Mouse (Mus musculus) small intestine, adult 2 months (tissue): Measurements from ENCODE around the gene Chn2. TPM values are rescaled to one million over a fixed set of nuclear protein-coding genes. Genes with fewer than 3 reads are reported as not detected.

ENCODE experiments used
- H3K27ac ChIP-seq: fragments of 200-500 bp; 2 replicates; pipeline ENCODE4 v1.5.1; 2012; ENCODE audit warnings: low read depth, low read length, control low read depth, inconsistent platforms; ENCODE audit not compliant: insufficient read depth
- H3K27me3 ChIP-seq: fragments of 200-500 bp; 2 replicates; pipeline ENCODE4 v1.6.1; 2012; ENCODE audit warnings: mild to moderate bottlenecking, moderate library complexity, low read length, inconsistent platforms; ENCODE audit not compliant: control insufficient read depth, insufficient read depth
- H3K36me3 ChIP-seq: fragments of 200-500 bp; 2 replicates; pipeline ENCODE4 v1.6.1; 2012; ENCODE audit warnings: mild to moderate bottlenecking, low read length, control low read depth, inconsistent platforms; ENCODE audit not compliant: control insufficient read depth, insufficient read depth
- H3K4me1 ChIP-seq: fragments of 200-500 bp; 2 replicates; pipeline ENCODE4 v1.6.1; 2012; ENCODE audit warnings: low read length, inconsistent platforms, mixed read lengths; ENCODE audit not compliant: control insufficient read depth, insufficient read depth, insufficient read length
- H3K4me3 ChIP-seq: fragments of 200-500 bp; 2 replicates; pipeline ENCODE4 v1.5.1; 2012; ENCODE audit warnings: low read depth, mild to moderate bottlenecking, control low read depth, inconsistent platforms, low read length, moderate library complexity
- CTCF ChIP-seq: fragments of 200-500 bp; IDR thresholded peaks from 2 replicates; pipeline ENCODE4 v1.5.1; 2012; ENCODE audit warnings: low read depth, mild to moderate bottlenecking, control low read depth, inconsistent platforms, low read length, moderate library complexity, mixed read lengths; ENCODE audit not compliant: insufficient replicate concordance, insufficient read length; ENCODE audit errors: extremely low read depth
- POLR2A ChIP-seq: fragments of 200-500 bp; IDR thresholded peaks from 2 replicates; pipeline ENCODE4 v1.6.1; 2012; ENCODE audit warnings: low read depth, mild to moderate bottlenecking, control low read depth, inconsistent platforms, low read length, moderate library complexity
- WGBS: fragments of 180-500 bp; shearing (Covaris S2); methylation state at CpG from one replicate; pipeline ENCODE4 v1.1.7; 2018; 5-methylcytosine and 5-hydroxymethylcytosine counted together
- polyA plus RNA-seq: library from polyadenylated mRNA; depleted of rRNA; stranded (reverse); fragments of >200 nt; gene quantifications from 2 replicates; pipeline ENCODE4 v1.2.3, GENCODE M21; 2012

Gene Chn2
- polyA plus RNA-seq, 1 experiment = 53.5 TPM

- no peaks in the 10 kb centered on the region for H3K36me3 ChIP-seq
- no peak overlapping the region for H3K4me3 ChIP-seq
- no peak overlapping the region; the same call in 1 of the 2 replicates for H3K27ac ChIP-seq
- peaks cover 14% of the 10 kb centered on the region for H3K4me1 ChIP-seq
- no peaks in the 10 kb centered on the region for H3K27me3 ChIP-seq
- TF ChIP-seq POLR2A (no peak), CTCF (no peak)
- WGBS = 42% methylated on average over 1 of the region's 1 CpGs
These were observed 2.8 kb downstream of the Chn2 start for GRCm38 (mm10) chr6:54042142-54042541.

DNA sequence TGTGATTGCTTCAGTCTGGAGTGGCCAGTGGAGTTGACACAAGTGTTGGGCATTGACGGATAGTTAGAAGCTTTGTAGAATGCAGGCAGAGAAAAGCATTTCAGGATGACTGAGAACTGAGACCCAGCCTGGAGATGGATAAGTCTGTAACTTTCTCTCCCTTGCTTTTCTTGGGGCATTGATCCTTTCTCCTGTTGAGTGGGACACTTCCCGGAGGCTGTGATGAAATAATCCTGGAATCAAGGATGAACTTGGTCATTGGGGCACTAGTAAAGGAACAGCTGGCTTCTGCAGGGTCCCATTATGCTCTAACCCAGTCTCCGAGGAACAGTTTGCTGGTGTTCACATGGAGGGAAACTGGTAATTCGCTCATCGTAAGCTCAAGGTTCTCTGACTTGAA lies 4.2 kb downstream of the Chn2 start:
- no peaks in the 10 kb centered on the region for H3K27me3 ChIP-seq
- H3K27ac ChIP-seq = no peak overlapping the region
- H3K36me3 ChIP-seq = no peaks in the 10 kb centered on the region
- TF ChIP-seq CTCF (no peak), POLR2A (no peak)
- WGBS = 92% methylated on average over 5 of the region's 5 CpGs
- no peak overlapping the region for H3K4me3 ChIP-seq
- peaks cover 12% of the 10 kb centered on the region for H3K4me1 ChIP-seq

GRCm38 (mm10) chr6:54045748-54046721 lies 6.7 kb downstream of the Chn2 start:
- WGBS = 70% methylated on average over 8 of the region's 8 CpGs
- H3K27me3 ChIP-seq = no peaks in the 10 kb centered on the region
- H3K4me3 ChIP-seq = no peak overlapping the region
- H3K36me3 ChIP-seq = no peaks in the 10 kb centered on the region
- no peak overlapping the region for H3K27ac ChIP-seq
- no peak for TF ChIP-seq CTCF
- no peak for TF ChIP-seq POLR2A
- H3K4me1 ChIP-seq = peaks cover 20% of the 10 kb centered on the region

- Histone ChIP-seq H3K27me3 (no peaks in the 10 kb centered on the region), H3K27ac (peak overlapping the region; percentile 59), H3K4me3 (no peak overlapping the region), H3K4me1 (peaks cover 19% of the 10 kb centered on the region; the same call in 1 of the 2 replicates), H3K36me3 (no peaks in the 10 kb centered on the region)
- TF ChIP-seq CTCF (no peak), POLR2A (no peak)
- 68% methylated on average over 11 of the region's 11 CpGs for WGBS
These were observed 7.8 kb downstream of the Chn2 start for GRCm38 (mm10) chr6:54046884-54047747.

GRCm38 (mm10) chr6:54048768-54049167 lies 9.4 kb downstream of the Chn2 start:
- Histone ChIP-seq H3K36me3 (no peaks in the 10 kb centered on the region), H3K4me3 (no peak overlapping the region), H3K4me1 (peaks cover 23% of the 10 kb centered on the region), H3K27me3 (no peaks in the 10 kb centered on the region), H3K27ac (peak overlapping the region; percentile 49; the same call in 1 of the 2 replicates)
- TF ChIP-seq POLR2A (no peak), CTCF (no peak)
- 50% methylated on average over 6 of the region's 6 CpGs for WGBS

DNA sequence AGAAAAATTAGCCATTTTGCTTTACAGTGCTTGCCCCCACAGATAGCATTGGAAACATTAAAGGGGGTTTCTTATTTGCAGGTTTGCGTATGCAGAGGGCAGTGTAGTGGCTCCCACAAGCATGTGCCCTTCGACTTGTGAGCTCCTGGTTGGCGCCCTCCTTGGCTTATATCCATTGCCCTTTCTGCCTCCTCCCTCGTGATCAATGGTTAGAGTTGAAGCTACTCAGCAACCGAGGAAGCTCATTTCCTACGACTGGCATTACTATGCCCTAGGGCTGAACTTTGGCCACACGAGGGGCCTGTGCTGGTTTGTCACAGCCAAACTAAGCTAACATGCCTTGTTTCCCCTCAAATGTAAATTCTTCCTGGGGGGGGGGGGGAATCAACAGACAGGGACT lies 11.8 kb downstream of the Chn2 start:
- WGBS = 34% methylated on average over 7 of the region's 7 CpGs
- Histone ChIP-seq H3K27ac (peak overlapping the region; percentile 37; the same call in 1 of the 2 replicates), H3K4me1 (peaks cover 23% of the 10 kb centered on the region), H3K27me3 (no peaks in the 10 kb centered on the region), H3K4me3 (no peak overlapping the region), H3K36me3 (no peaks in the 10 kb centered on the region)
- no peak for TF ChIP-seq POLR2A
- TF ChIP-seq CTCF = no peak
